ENCODE assay signal across 9 mouse cellular contexts in genomic region chr4:105456955-105457621, GRCm38 (mm10).
A peak's percentile ranks its signal among the peaks of the same experiment; 100 is the strongest.
DNase-seq lines count a peak whose midpoint lies in the region; ATAC-seq and TF ChIP-seq lines count a peak whose summit lies in the region.
"Had no signal": no experiment of that assay in that cellular context is flagged by ENCODE, and none has a peak within 500 bp of the region (broad histone marks: within the 10 kb centered on the region; RNA-seq: fewer than 3 reads in every experiment).

No protein-coding gene starts in this region.

- no peaks in the 10 kb centered on the region for H3K27me3 ChIP-seq in kidney, embryonic 16.5 days (ENCODE audit: insufficient read depth, low read length)
- H3K27me3 ChIP-seq in midbrain, embryonic 13.5 days: no peaks in the 10 kb centered on the region

- no peak for ATAC-seq in kidney, embryonic 16.5 days (ENCODE audit: low FRiP score, low TSS enrichment)
- no peak for ATAC-seq in midbrain, embryonic 13.5 days

- H3K9ac ChIP-seq in kidney, embryonic 16.5 days (replicated peaks; ENCODE audit: low read length): no peak overlapping the region
- H3K9ac ChIP-seq in midbrain, embryonic 13.5 days (replicated peaks): no peak overlapping the region

- no peak overlapping the region for H3K4me2 ChIP-seq in kidney, embryonic 16.5 days (replicated peaks; ENCODE audit: low read depth, low read length)
- H3K4me2 ChIP-seq in midbrain, embryonic 13.5 days (replicated peaks): no peak overlapping the region

- H3K9me3 ChIP-seq in kidney, embryonic 16.5 days (ENCODE audit: low read length): no peaks in the 10 kb centered on the region
- H3K9me3 ChIP-seq in midbrain, embryonic 13.5 days: no peaks in the 10 kb centered on the region

- peak; percentile 19 for DNase-seq in kidney, postnatal 14 days
- peak; percentile 73 to 74 for DNase-seq in heart, postnatal 10 days
- peak; percentile 93 for DNase-seq in skeletal muscle tissue, adult 2 months (ENCODE audit: low read depth, low spot score)
- DNase-seq in layer of hippocampus, adult 2 months (ENCODE audit: low spot score in 2 of 2): no peak
- no peak for DNase-seq in embryo, embryonic 11 days

- H3K4me1 ChIP-seq in kidney, embryonic 16.5 days (ENCODE audit: insufficient read depth, low read length): peaks cover 12% of the 10 kb centered on the region; the same call in 1 of the 2 replicates
- no peaks in the 10 kb centered on the region for H3K4me1 ChIP-seq in brown adipose tissue, adult 24 weeks (ENCODE audit: control insufficient read depth, insufficient read depth, insufficient read length, low read length)
- H3K4me1 ChIP-seq in midbrain, embryonic 13.5 days (replicated peaks): 0 out of 2 replicates have a peak, but pooled peaks cover 9% of the 10 kb centered on the region

- no peak for TF ChIP-seq CTCF in layer of hippocampus, adult 2 months (conservative IDR thresholded peaks at IDR 0.05)

- no peak overlapping the region for H3K4me3 ChIP-seq in kidney, embryonic 16.5 days (ENCODE audit: low read length)
- H3K4me3 ChIP-seq in brown adipose tissue, adult 24 weeks (ENCODE audit: insufficient read depth, low read depth, low read length): no peak overlapping the region
- H3K4me3 ChIP-seq in layer of hippocampus, adult 2 months: no peak overlapping the region
- no peak overlapping the region for H3K4me3 ChIP-seq in midbrain, embryonic 13.5 days (replicated peaks)
- H3K4me3 ChIP-seq: myocyte had no signal

- intact Hi-C loops in heart, postnatal 10 days (cut with DNase I): no loop called here

- H3K36me3 ChIP-seq in kidney, embryonic 16.5 days (ENCODE audit: insufficient read depth, low read length): no peaks in the 10 kb centered on the region
- no peaks in the 10 kb centered on the region for H3K36me3 ChIP-seq in midbrain, embryonic 13.5 days

- WGBS in kidney, embryonic 16.5 days: 48% methylated on average over 11 of the region's 11 CpGs
- 84% methylated on average over 11 of the region's 11 CpGs for WGBS in midbrain, embryonic 13.5 days

- no peak overlapping the region for H3K27ac ChIP-seq in kidney, embryonic 16.5 days (ENCODE audit: low read length)
- H3K27ac ChIP-seq in brown adipose tissue, adult 24 weeks (replicated peaks; ENCODE audit: low read depth, low read length): peak overlapping the region; percentile 30; the same call in 1 of the 2 replicates
- H3K27ac ChIP-seq in layer of hippocampus, adult 2 months: no peak overlapping the region
- no peak overlapping the region for H3K27ac ChIP-seq in midbrain, embryonic 13.5 days

Comparison
In these comparisons a context has a peak if more than half of its experiments do, and no peak if none do; other contexts are left out.
1. DNase-seq: peak in kidney, postnatal 14 days (single experiment), heart, postnatal 10 days (2 of 2) and skeletal muscle tissue, adult 2 months (single experiment); none in layer of hippocampus, adult 2 months (0 of 2) and embryo, embryonic 11 days (single experiment).